Mouse (Mus musculus) thymus, adult 2 months (tissue): ENCODE data around the gene Tmem8.
"Not testable (repeated sequence)": the region's sequence is repeated elsewhere in the genome, so short reads cannot be mapped to it uniquely, and the experiment has no call there.

Experiments used
- CTCF ChIP-seq: fragments of 200-500 bp; IDR thresholded peaks from 2 replicates; pipeline ENCODE4 v1.5.1; 2012; ENCODE audit warnings: mild to moderate bottlenecking, control low read depth, low read length, moderate library complexity, borderline replicate concordance; ENCODE audit not compliant: control insufficient read depth, poor library complexity, insufficient read depth; ENCODE audit errors: extremely low read depth
- POLR2A ChIP-seq: fragments of 200-500 bp; IDR thresholded peaks from 2 replicates; pipeline ENCODE4 v1.6.1; 2012; ENCODE audit warnings: mild to moderate bottlenecking, low read length, control low read depth, moderate library complexity; ENCODE audit not compliant: control insufficient read depth, poor library complexity, insufficient read depth; ENCODE audit errors: extremely low read depth

DNA sequence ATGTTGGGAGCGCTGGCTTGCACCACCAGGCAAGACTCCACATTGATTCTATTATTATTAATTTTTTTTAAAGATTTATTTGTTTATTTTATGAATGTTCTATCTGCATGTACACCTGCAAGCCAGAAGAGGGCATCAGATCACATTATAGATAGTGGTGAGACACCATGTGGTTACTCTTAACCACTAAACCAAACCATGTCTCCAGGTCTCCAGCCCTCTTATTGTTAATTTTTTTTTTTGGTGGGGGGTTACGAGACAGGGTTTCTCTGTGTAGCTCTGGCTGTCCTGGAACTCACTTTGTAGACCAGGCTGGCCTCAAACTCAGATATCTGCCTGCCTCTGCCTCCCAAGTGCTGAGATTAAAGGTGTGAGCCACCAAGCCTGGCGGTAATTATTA lies 13.8 kb upstream of the Tmem8 start:
- TF ChIP-seq POLR2A, CTCF: not testable (repeated sequence)
